Mouse (Mus musculus) cerebellum, adult 9-11 months (tissue): ENCODE measurements around the gene Spsb3.

Experiments used
- DNase-seq: peaks from one replicate; pipeline ENCODE4 v3.0.0; 2022

Spsb3 gene

DNA sequence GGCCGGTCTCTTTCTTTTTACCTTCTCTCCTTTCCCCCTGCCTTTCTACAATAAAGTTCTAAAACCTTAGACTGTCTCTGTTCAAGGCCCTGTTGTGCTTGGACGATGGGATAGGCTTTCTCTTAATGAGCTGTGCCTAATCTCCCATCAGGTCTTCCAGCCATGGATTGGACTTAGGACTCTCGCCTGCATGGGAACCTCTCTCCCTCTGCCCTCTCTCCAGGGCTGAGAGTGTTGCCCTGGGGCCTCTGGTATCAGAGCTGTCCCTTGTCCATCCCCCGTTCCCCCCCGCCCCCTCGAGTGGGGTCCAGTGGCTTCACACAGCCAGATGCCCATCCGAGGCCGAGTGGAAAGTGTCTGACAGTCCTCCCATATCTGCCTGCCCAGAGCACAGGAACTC lies 11.5 kb upstream of the Spsb3 start:
- no peak for DNase-seq

GRCm38 (mm10) chr17:24877336-24878116 lies 8.9 kb upstream of the Spsb3 start:
- DNase-seq: peak; percentile 1

- peak; percentile 23 for DNase-seq
Observed at GRCm38 (mm10) chr17:24878117-24878397, 8.4 kb upstream of the Spsb3 start.

DNA sequence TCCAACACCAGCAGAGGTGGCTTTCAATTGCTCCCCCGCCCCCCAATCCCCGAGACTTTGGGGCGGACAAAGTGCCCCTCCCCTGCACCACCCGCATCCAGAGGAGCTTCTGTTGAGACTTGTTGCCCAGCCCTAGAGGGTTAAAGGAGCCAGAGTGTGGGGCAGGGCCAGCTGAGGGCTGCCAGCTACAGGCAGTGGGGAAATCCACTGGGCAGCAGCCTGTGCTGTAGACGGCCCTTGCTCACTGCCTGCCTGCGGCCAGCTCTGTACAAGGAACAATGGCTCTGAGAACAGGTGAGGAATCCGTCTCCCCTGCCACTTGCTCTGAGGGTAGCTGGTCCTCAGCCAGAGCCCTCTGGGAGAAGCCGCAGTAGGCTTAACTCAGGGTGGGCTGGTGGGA lies 7.9 kb upstream of the Spsb3 start:
- DNase-seq: peak; percentile 9

GRCm38 (mm10) chr17:24881738-24882440 lies 4.6 kb upstream of the Spsb3 start:
- DNase-seq: peak; percentile 39

DNA sequence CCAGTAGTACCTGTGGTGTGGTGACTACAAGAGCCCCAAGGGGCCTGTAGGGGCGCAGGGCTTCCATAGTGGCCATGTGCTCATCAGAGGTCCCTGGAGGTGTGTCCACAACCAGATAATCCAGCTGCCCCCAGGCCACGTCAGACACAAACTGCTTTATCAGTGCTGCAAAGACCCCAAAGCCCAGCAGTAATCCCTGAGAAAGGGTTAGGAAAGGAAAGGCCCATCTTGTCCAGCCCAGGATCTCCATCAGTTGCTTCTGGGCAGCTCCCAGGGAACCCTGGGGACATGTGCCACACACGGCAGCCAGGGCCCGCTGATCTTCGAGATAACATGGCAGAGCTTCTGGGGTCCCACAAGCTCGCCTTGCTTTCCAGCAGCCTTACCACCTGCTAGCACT lies 2.1 kb upstream of the Spsb3 start:
- DNase-seq: peak; percentile 46

GRCm38 (mm10) chr17:24885356-24886133 lies 898 bp upstream of the Spsb3 start:
- peak; percentile 77 for DNase-seq

DNA sequence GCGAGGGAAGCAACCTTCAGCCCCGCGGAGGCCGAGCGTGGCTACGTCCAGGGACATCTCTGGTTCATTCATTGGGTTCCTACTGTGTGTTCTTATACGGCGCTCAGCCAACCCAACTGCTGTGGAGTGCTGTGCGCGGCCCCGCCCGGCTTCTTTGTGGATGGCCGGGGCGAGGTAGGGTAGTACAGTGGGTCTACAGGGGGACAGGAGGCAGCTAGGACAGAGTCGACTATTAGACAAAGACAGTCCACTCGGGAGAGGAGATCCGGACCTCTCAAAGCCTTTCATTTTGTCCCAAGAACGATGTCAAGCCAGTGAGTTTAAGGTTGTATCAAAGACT lies 459 bp downstream of the Spsb3 start:
- no peak for DNase-seq

- DNase-seq: peak; percentile 75
Observed at GRCm38 (mm10) chr17:24887291-24888080, 1.0 kb downstream of the Spsb3 start.

DNA sequence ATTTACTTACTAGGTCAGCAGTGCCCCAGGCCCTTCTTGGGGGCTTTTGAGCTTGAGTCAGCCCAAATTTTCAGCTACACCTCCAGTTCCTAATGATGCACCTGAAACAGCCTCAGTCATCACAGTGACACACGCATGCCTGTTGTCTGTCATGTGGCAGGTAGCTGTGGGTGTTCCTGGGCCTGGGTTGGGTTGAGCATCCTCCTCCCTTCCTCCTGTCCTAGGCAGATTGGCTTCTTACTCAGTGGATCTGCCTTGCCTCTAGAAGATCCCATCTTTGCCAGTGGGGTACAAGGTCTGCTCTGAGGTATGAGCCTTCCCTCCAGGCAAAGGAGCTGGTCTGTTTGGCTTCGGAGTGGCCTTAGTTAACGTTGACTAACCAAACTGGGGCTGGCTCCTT lies 2.4 kb downstream of the Spsb3 start:
- DNase-seq: peak; percentile 27

GRCm38 (mm10) chr17:24890151-24891092 lies 4.0 kb downstream of the Spsb3 start:
- no peak for DNase-seq

DNA sequence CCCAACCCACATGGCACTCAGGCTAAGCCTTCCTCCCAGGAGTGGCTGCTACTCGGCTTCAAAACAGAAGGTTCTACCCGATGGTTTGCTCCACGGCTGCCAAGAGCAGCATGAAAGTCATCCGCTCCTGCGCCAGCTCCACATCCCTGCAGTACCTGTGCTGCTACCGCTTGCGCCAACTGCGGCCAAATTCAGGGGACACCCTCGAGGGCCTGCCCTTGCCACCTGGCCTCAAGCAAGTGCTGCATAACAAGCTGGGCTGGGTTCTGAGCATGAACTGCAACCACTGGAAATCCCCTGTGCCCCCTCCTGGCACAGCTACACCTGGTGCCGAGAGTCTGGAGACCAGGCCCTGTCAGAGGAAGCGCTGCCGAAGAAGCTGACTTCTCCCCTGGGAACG lies 4.9 kb downstream of the Spsb3 start:
- peak; percentile 88 for DNase-seq

DNA sequence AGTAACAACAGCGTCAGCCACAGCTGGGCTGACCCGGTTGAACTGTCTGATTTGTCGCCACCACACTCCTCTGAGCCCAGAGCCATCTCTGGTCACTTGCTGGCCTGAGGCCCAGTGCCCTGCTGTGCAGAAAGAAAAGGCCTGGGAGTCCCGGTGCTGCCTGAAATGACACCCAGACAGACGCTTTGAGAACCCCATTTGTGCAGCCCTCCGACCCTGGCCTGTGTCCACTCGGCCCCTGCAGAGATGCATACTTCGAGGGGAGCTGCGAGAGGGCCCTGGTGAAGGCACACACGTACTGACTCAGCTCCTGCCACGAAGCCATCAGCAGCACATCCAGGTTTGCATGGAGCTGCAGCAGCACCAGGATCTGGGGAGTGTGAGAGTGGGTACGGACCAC lies 6.3 kb downstream of the Spsb3 start:
- peak; percentile 65 for DNase-seq

DNA sequence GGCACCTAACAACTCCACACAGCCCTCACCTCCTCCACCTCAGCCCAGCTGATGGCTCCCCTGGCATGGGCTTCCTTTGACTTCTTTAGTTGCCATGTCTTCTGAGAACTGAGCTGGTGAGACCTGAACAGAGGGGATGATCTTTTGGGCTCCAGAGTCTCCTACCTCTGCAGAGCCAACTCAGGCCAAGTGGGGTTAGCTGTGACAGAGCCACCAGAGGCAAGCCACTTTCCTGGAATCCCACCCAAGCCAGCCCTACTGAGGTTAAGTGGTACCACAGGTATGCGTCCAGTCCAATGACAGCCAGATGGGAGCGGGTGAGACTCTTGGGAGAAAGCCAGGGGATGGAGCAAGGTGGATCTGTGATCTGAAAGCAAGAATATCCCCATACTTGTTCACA lies 6.8 kb downstream of the Spsb3 start:
- peak; percentile 52 for DNase-seq

DNA sequence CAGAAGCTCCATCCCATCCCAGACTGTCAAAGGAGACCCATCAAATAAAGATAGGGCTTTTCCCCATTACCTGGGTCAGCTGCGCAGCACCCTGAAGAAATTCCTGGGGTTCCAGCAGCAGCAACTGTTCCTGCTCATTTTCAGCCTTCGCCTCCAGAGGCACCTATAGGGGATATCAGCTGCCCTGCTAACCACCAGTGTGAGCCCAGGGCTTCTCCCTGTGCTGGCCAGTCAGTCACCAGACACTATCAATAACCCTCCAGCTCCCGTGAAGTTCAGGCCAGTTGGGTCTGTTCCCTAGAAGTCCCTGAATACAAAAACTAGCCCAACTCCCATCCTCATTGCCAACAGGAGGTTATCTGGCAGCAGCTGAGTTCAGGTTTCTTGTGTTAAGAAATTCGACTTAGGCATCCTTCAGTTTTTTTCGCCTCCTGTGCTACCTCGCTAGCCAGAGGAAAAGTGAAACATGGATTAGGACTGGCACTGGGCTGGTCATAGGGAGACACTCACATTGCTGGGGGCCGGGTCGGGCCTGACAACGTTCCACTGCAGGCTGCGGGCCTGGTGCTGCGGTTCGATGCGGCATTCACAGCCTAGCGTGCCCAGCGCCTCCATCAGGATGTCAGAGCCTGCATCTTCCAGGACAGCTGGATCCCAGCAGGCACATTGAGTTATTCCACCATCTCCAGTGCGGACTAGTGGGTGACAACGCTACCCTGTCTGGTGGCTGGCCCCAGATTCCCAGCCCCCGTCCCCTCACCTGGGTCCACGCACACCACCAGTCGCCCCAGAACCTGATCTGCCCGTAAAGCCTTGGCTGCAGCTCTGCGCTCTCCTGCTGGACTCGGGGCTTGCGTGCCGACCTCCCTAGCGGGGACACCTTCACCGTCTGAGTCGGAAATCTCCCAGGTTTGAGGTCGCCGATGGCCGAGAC lies 7.9 kb downstream of the Spsb3 start:
- DNase-seq: peak; percentile 43

GRCm38 (mm10) chr17:24894995-24895547 lies 8.6 kb downstream of the Spsb3 start, which contains the start of the genes Eme2 and Mrps34:
Eme2 (minus strand) TSS chr17:24895087.
Mrps34 (plus strand) TSS chr17:24895116.
- DNase-seq: peak; percentile 85

DNA sequence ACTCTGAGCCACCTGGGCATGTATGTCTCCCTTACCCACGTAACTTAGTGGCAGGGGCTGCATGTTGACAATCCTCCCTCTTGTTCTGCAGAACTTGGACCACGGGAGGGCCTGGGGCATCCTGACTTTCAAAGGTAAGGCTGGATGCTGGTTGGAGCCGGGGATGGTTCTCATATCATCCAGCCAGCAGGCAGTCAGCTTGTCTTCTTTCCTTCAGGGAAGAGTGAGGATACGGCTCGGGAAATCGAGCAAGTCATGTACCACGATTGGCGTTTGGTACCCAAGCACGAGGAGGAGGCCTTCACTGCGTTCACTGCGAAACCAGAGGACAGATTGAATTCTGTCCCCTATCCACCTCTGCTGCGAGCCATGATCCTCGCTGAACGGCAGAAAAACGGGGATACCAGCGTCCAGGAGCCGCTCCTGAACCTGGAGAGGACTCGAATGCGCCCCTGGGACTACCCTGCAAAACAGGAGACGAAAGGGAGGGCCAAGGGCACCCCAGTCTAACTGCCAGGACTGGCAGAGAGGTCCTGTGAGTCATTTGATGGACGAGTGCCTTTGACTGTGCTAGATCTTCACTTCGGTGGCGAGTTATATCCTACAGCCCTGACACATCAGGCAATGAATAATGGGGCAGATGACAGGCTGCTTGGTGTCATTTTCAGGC lies 9.3 kb downstream of the Spsb3 start:
- DNase-seq: no peak

DNA sequence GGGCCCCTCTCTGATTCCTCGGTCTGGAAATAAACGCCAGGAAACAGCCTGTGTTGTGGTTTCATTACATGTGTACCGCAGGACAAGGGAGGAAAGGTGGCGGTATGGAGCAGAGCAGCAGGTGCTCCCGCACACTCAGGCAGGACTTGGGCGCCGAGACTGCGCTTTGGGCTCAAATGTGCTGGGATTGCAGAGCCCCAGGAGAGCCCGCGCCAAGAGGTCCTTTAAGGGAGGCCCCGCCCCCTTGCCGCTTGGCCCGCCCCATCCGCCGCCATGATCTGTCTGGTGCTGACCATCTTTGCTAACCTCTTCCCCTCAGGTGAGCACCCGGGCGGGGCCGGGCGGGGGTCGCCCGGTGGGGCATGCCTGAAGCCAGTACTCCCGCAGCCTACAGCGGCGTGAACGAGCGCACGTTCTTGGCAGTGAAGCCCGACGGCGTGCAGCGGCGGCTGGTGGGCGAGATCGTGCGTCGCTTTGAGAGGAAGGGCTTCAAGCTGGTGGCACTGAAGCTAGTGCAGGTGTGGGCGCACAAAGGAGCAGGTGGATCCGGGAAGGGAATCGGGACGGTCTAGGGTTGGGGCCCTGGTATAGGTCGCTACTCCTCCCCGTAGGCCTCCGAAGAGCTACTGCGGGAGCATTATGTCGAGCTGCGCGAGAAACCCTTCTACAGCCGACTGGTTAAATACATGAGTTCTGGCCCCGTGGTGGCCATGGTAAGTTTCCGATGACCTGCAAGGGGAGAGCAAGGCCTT lies 10.0 kb downstream of the Spsb3 start, which contains the start of gene Nme3:
Nme3 (plus strand) TSS at position 260 of the 752 bp plus-strand sequence.
- DNase-seq: peak; percentile 82

GRCm38 (mm10) chr17:24896993-24897269 lies 10.5 kb downstream of the Spsb3 start:
- peak; percentile 52 for DNase-seq
